Mouse (Mus musculus) cerebellum, postnatal 25 days (tissue): Measurements from ENCODE around the gene Rab8a.

ENCODE experiments used
- DNase-seq, 2 experiments: peaks; one replicate each; pipeline ENCODE4 v3.0.0; 2021; ENCODE audit warnings: mixed read lengths in 2 of 2

The Rab8a gene

GRCm38 (mm10) chr8:72146556-72146955, 14.4 kb upstream of the Rab8a start:
- no peak for DNase-seq

- DNase-seq = no peak
These were observed 13.7 kb upstream of the Rab8a start for GRCm38 (mm10) chr8:72147266-72147665.

- no peak for DNase-seq
These were observed 11.9 kb upstream of the Rab8a start for GRCm38 (mm10) chr8:72149056-72149455.

- DNase-seq = no peak
These were observed 9.5 kb upstream of the Rab8a start for GRCm38 (mm10) chr8:72151418-72152078.

- no peak for DNase-seq
These were observed 7.6 kb upstream of the Rab8a start for GRCm38 (mm10) chr8:72153382-72153781.

- DNase-seq = no peak
These were observed 2.9 kb upstream of the Rab8a start for GRCm38 (mm10) chr8:72158096-72158495.

GRCm38 (mm10) chr8:72158726-72159125, 2.3 kb upstream of the Rab8a start:
- no peak for DNase-seq

- DNase-seq = no peak
These were observed 993 bp upstream of the Rab8a start for GRCm38 (mm10) chr8:72160007-72160406.

- no peak for DNase-seq
These were observed 1.8 kb downstream of the Rab8a start for GRCm38 (mm10) chr8:72162821-72163220.

- no peak for DNase-seq
These were observed 8.2 kb downstream of the Rab8a start for GRCm38 (mm10) chr8:72169098-72169668.

- no peak for DNase-seq
These were observed 8.8 kb downstream of the Rab8a start for GRCm38 (mm10) chr8:72169681-72170249.

- peak; percentile 75 to 85 for DNase-seq
These were observed 16.4 kb downstream of the Rab8a start for GRCm38 (mm10) chr8:72177346-72177925.

GRCm38 (mm10) chr8:72183554-72184202, 22.7 kb downstream of the Rab8a start:
- no peak for DNase-seq

GRCm38 (mm10) chr8:72187793-72188331, 26.9 kb downstream of the Rab8a start:
- DNase-seq = no peak

- DNase-seq = no peak
These were observed 28.6 kb downstream of the Rab8a start, which contains the start of gene Hsh2d for GRCm38 (mm10) chr8:72189417-72190214. Hsh2d (plus strand) TSS chr8:72189638.

GRCm38 (mm10) chr8:72190215-72190539, 29.2 kb downstream of the Rab8a start:
- DNase-seq = no peak

- DNase-seq = no peak
These were observed 31.1 kb downstream of the Rab8a start for GRCm38 (mm10) chr8:72192065-72192464.

- no peak for DNase-seq
These were observed 37.0 kb downstream of the Rab8a start for GRCm38 (mm10) chr8:72197997-72198396.

GRCm38 (mm10) chr8:72208582-72208981, 47.6 kb downstream of the Rab8a start:
- DNase-seq = no peak

- DNase-seq = no peak
These were observed 49.2 kb downstream of the Rab8a start for GRCm38 (mm10) chr8:72210222-72210621.

- no peak for DNase-seq
These were observed 49.7 kb downstream of the Rab8a start for GRCm38 (mm10) chr8:72210710-72211109.

- no peak for DNase-seq
These were observed 50.8 kb downstream of the Rab8a start for GRCm38 (mm10) chr8:72211846-72212245.
